Mouse (Mus musculus) midbrain, embryonic 14.5 days (tissue): Measurements from ENCODE around the gene Map6. TPM values are rescaled to one million over a fixed set of nuclear protein-coding genes. Genes with fewer than 3 reads are reported as not detected.

Source experiments
- ATAC-seq: fragments of 200-750 bp; cut with Nextera tagmentation; 2 replicates; pipeline ENCODE4 v1.8.0; 2017; ENCODE audit warnings: moderate number of reproducible peaks, moderate library complexity; ENCODE audit not compliant: low FRiP score, low TSS enrichment
- DNase-seq: peaks from one replicate; pipeline ENCODE4 v3.0.0-alpha.2; 2015
- H3K27ac ChIP-seq: fragments of 300-500 bp; sonication (generic); replicated peaks from 2 replicates; pipeline ENCODE4 v1.5.1; 2014; ENCODE audit warnings: mild to moderate bottlenecking, low read depth, low read length, moderate library complexity
- H3K27me3 ChIP-seq: fragments of 300-500 bp; sonication (generic); 2 replicates; pipeline ENCODE4 v1.6.1; 2014; ENCODE audit warnings: low read length, control low read depth, mixed read lengths; ENCODE audit not compliant: control insufficient read depth, insufficient read depth
- H3K36me3 ChIP-seq: fragments of 300-500 bp; sonication (generic); 2 replicates; pipeline ENCODE4 v1.6.1; 2014; ENCODE audit warnings: low read length, control low read depth; ENCODE audit not compliant: control insufficient read depth, insufficient read depth
- H3K4me1 ChIP-seq: fragments of 300-500 bp; sonication (generic); 2 replicates; pipeline ENCODE4 v1.6.1; 2014; ENCODE audit warnings: mild to moderate bottlenecking, antibody characterized with exemption, low read length, control low read depth; ENCODE audit not compliant: control insufficient read depth, insufficient read depth
- H3K4me2 ChIP-seq: fragments of 300-500 bp; sonication (generic); 2 replicates; pipeline ENCODE4 v1.6.1; 2014; ENCODE audit warnings: mild to moderate bottlenecking, low read length, moderate library complexity
- H3K4me3 ChIP-seq: fragments of 300-500 bp; sonication (generic); replicated peaks from 2 replicates; pipeline ENCODE4 v1.5.1; 2014; ENCODE audit warnings: low read depth, low read length
- H3K9ac ChIP-seq: fragments of 300-500 bp; sonication (generic); replicated peaks from 2 replicates; pipeline ENCODE4 v1.6.1; 2014; ENCODE audit warnings: mild to moderate bottlenecking, low read length, moderate library complexity
- H3K9me3 ChIP-seq: fragments of 300-500 bp; sonication (generic); 2 replicates; pipeline ENCODE4 v1.6.1; 2016; ENCODE audit warnings: low read length, control low read depth, mixed read lengths; ENCODE audit not compliant: control insufficient read depth
- WGBS: fragments of 180-500 bp; shearing (Covaris S2); extraction: QIAGEN DNeasy Blood & Tissue Kit; methylation state at CpG from one replicate; pipeline ENCODE4 v1.1.7; 2014; 5-methylcytosine and 5-hydroxymethylcytosine counted together
- polyA plus RNA-seq: library from polyadenylated mRNA; unstranded; fragments of >200 nt; fragmentation: Nextera tagmentation; extraction: Ambion mirVana; gene quantifications from 2 replicates; pipeline ENCODE4 v1.2.1, GENCODE M21; 2014

The Map6 gene
- polyA plus RNA-seq, 1 experiment from 2014 or later = 102 TPM

DNA sequence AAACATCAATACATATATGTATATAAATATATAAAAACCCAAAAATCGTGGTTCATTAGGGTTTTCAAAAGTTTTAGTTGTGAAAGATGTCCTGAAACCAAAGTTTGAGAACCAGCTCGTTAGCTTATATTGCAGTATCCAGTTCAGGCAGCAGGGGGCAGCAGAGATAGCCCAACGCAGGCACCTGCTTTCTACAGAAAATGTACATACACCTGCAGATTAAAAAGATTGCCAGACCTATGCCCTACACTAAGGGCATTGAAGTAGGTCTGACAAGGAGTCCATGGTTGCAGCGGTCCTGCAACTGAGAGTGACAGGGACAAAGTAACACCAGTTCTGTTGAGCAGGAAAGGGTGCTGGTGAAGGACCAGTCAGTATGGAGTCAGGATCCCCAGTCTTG lies 108.2 kb downstream of the Map6 start:
- ATAC-seq = no peak
- WGBS = 5% methylated on average over 4 of the region's 4 CpGs
- H3K9ac ChIP-seq = no peak overlapping the region

DNA sequence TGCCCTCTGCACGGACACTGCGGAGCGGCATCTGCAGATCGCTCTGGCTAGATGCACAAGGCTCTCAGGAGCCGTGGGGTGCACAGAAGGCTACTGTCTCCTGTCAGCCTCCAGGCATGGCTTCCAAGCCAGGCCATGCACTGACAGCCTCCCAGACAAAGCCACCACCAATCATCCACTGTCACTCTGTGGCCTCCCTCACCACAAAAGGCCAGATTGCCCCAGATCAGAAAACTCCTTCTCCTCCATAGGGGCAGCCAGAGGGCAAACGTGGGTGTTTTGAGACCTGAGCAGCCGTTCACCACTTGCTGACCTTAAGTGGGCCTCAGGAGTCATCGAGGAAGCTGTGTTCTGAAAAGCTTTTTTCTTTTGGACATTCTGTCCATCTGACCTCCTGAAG lies 111.6 kb downstream of the Map6 start:
- no peak for ATAC-seq
- no peaks in the 10 kb centered on the region for H3K9me3 ChIP-seq
- no peaks in the 10 kb centered on the region for H3K27me3 ChIP-seq
- no peak for DNase-seq
- peaks cover 26% of the 10 kb centered on the region for H3K4me1 ChIP-seq
- H3K27ac ChIP-seq = no peak overlapping the region
- no peak overlapping the region for H3K4me2 ChIP-seq
- 74% methylated on average over 8 of the region's 8 CpGs for WGBS
- H3K36me3 ChIP-seq = no peaks in the 10 kb centered on the region
- H3K4me3 ChIP-seq = no peak overlapping the region
- H3K9ac ChIP-seq = no peak overlapping the region

More for the DNA sequence above, 108.2 kb downstream of the Map6 start:
- Histone ChIP-seq H3K4me1 (peaks cover 7% of the 10 kb centered on the region), H3K36me3 (no peaks in the 10 kb centered on the region), H3K27ac (no peak overlapping the region), H3K4me3 (no peak overlapping the region), H3K27me3 (no peaks in the 10 kb centered on the region), H3K4me2 (no peak overlapping the region), H3K9me3 (no peaks in the 10 kb centered on the region)
- peak; percentile 86 for DNase-seq

DNA sequence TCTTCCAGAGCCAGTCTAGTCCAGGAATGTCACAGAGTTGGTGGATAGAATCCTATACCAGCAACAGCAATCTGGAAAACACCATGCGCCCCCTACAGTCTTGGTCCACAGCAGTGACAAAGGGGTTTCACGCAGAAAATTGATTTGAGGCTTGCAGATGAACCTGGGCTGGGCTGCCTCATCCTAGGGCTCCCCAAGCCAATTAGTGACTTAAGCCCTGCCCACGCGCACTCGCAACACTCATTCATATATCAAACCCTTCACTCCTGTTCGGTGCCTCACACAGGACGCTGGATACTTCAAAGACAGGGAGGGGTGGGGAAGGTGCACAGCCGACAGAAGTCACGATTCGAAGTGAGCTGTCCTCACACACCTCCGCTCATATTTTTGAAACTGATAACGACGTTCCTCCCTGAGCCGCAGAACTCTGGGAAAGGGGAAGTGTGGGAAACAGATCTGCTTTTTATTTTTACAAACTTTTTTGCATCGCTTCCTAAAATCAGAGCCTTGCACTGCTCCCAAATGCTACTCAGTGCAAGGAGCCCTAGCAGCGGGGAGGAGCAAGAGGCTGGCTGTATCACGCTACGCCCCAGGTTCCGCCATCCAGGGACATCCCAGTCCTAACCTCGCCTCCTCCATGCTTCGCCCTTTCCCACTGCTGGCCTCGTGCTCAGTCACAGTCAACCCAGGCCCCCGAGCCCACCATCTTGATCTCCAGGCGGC lies 113.4 kb downstream of the Map6 start:
- peak overlapping the region; percentile 89 for H3K9ac ChIP-seq
- H3K4me3 ChIP-seq = peak overlapping the region; percentile 70
- no peaks in the 10 kb centered on the region for H3K27me3 ChIP-seq
- whole genome bisulfite sequencing = under 1% methylated on average over 24 of the region's 24 CpGs
- DNase-seq (peak; percentile 91), ATAC-seq (peak; percentile 73)
- H3K4me1 ChIP-seq = peaks cover 43% of the 10 kb centered on the region
- H3K27ac ChIP-seq = peak overlapping the region; percentile 99
- H3K36me3 ChIP-seq = no peaks in the 10 kb centered on the region
- no peaks in the 10 kb centered on the region for H3K9me3 ChIP-seq
- peak overlapping the region; percentile 76 for H3K4me2 ChIP-seq

DNA sequence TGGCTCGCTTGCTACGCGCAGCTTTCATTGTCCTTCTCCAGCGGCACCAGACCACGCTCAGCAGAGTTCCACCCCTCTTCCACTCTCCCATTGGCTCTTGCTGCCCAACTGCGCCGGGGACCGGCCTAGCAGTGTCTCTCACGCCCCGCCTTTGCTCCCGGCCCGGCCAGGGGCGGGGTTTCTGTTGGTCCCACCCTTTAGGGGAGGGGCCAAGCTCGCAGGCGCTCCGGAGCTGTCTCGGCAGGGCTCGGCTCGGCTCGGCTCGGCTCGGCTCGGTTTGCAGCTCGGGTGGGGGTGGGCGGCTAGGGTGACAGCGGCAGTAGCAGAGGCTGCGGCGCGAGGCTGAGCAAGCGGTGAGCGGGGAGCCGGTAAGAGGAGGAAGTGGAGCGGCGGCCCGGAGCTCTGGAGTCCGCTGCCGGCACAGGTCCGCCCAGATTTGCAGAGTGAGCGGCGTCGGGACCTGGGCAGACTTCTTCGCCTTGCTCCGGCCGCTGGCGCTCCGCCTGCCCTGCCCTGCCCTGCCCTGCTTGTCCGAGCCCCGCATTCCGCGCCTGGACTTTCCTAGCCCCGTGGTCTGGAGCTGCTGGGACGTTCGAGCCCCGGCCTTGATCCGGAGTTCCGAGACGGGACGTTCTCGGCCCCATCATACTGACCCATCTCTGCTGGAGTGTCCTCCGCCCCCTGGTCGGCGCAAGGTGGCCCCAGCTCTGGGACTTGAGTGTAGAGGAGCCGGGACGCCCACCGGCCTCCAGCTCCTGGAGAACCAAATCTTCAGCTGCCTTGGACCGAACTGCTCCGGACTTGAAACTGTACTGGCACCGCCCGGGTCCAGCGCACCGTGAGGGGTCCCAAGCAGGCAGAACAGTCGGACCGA lies 114.2 kb downstream of the Map6 start, which contains the start of gene Gdpd5:
TSS of gene Gdpd5 (plus strand) at position 201 of the 874 bp plus-strand sequence.
- H3K4me3 ChIP-seq = peak within 1 kb of the TSS; percentile 70
- peak; percentile 94 for ATAC-seq
- under 1% methylated on average over 71 of the region's 73 CpGs for WGBS

DNA sequence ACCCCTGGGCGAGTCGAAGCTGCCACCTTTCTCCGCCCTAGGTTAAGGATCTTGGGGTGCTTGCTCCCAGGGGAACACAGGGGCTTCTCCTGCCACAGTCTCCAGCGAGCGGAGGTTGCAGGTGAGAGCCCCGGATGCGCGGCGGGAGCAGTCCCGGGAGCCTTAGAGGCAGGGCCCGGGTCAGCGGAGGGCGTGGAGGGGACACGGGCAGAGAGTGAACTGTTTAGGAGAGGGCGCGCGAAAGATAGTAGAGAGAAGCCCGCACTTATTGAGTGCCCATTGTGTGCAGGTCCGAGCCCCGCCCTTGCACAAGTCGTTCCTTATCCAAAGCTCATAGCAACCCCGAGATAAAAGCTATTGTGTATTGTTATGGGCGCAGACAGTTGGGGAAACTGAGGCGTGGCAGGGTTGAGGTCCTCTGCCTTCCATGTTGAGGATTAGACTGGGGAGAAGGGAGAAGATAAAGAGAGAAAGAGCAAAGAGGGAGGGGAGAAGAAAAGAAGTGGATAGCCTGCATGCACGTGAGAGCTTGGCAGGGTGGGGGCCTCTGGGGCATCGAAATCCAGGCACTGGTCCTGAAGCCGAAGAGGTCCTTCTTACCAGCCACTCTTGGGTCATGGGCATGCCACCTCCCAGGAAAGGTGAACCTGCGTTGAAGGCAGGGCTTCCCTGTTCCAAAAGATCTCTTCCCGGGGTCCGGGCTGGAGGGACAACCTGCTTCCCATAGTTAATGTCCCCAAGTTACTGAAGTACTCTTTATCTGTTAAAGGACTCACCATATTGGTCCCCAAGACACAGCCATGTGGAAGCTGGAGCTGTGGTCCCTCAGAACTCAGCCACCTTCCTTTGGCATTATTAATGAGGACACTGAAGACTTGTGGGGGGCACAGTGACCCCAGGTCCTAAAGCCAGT lies 115.1 kb downstream of the Map6 start:
- Histone ChIP-seq H3K9me3 (no peaks in the 10 kb centered on the region), H3K9ac (peak overlapping the region; percentile 89), H3K36me3 (no peaks in the 10 kb centered on the region; the same call in 1 of the 2 replicates), H3K4me3 (peak overlapping the region; percentile 70), H3K4me1 (peaks cover 47% of the 10 kb centered on the region), H3K27me3 (no peaks in the 10 kb centered on the region), H3K4me2 (peak overlapping the region; percentile 76), H3K27ac (peak overlapping the region; percentile 99)
- DNase-seq (peak; percentile 48), ATAC-seq (no peak; the same call in 1 of the 2 replicates)
- WGBS = 8% methylated on average over 30 of the region's 30 CpGs

More for the DNA sequence above, 114.2 kb downstream of the Map6 start, which contains the start of gene Gdpd5:
- peak within 1 kb of the TSS; percentile 89 for H3K9ac ChIP-seq
- H3K27ac ChIP-seq = peak within 1 kb of the TSS; percentile 99
- H3K36me3 ChIP-seq = no peaks in the 10 kb centered on the region
- H3K27me3 ChIP-seq = no peaks in the 10 kb centered on the region
- H3K4me2 ChIP-seq = peak within 1 kb of the TSS; percentile 76
- H3K9me3 ChIP-seq = no peaks in the 10 kb centered on the region
- peak; percentile 99 for DNase-seq
- H3K4me1 ChIP-seq = peaks cover 47% of the 10 kb centered on the region

DNA sequence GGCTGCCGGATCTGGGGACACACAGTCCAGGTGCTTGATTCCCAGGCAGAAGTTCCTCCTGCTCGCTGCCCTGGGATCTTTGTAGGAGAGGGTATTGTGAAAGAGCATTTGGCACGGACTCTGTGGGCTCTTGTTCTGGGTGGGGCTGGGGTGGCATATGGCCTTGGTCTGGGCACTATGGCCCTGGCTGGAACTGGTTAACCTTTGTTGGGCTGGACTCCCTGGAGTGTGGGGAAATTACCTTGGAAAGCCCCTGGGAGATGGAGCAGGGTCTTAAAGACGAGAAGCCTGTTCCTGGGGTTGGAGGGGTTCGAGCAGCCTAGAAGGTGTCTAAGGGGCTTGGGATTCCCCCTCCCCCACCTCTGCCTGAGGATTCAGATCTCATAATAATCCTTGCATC lies 116.0 kb downstream of the Map6 start:
- H3K36me3 ChIP-seq = peaks cover 4% of the 10 kb centered on the region; the same call in 1 of the 2 replicates
- peak overlapping the region; percentile 70 for H3K4me3 ChIP-seq
- no peaks in the 10 kb centered on the region for H3K27me3 ChIP-seq
- no peaks in the 10 kb centered on the region for H3K9me3 ChIP-seq
- WGBS = 53% methylated on average over 5 of the region's 5 CpGs
- peak overlapping the region; percentile 89 for H3K9ac ChIP-seq
- 0 out of 2 replicates have a peak overlapping the region, but pooled peaks have one; percentile 64 for H3K27ac ChIP-seq
- peak overlapping the region; percentile 76 for H3K4me2 ChIP-seq
- ATAC-seq (no peak), DNase-seq (peak; percentile 34)
- H3K4me1 ChIP-seq = peaks cover 47% of the 10 kb centered on the region

DNA sequence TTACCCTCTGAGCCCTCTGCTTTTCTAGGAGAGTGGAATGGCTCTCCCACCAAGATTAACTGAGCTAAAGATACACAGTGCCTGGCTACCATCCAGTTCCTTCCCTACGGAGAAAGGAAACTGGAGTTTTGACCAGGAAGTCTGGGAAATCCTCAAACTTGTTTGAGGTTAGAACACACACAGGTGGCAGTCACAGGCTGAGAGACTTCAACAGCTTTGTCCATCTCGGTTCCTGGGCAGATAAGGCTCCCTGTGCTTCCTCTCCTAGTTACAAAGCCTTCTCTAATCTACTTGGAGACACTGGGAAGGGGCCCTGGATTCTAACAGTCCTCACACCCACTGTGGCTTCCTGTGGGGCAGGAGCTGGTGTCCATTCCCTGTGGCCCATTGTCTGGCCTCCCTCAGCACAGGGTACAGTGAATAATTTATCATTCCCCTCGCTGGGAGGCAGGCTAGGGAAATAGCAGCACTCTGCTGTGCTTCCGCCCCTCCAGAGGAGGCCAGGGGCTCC lies 116.9 kb downstream of the Map6 start:
- no peaks in the 10 kb centered on the region for H3K27me3 ChIP-seq
- H3K4me3 ChIP-seq = peak overlapping the region; percentile 70
- peaks cover 4% of the 10 kb centered on the region; the same call in 1 of the 2 replicates for H3K36me3 ChIP-seq
- no peak for ATAC-seq
- H3K9ac ChIP-seq = peak overlapping the region; percentile 89
- peak overlapping the region; percentile 76 for H3K4me2 ChIP-seq
- H3K27ac ChIP-seq = peak overlapping the region; percentile 64
- H3K9me3 ChIP-seq = no peaks in the 10 kb centered on the region
- H3K4me1 ChIP-seq = peaks cover 47% of the 10 kb centered on the region
- 17% methylated on average over 4 of the region's 4 CpGs for WGBS
- DNase-seq = peak; percentile 56
